Mouse (Mus musculus): ENCODE data around the gene Itgb3bp. TPM values are rescaled to one million over a fixed set of nuclear protein-coding genes. Genes with fewer than 3 reads are reported as not detected.

Gene Itgb3bp
- 11.9 and 13.5 TPM in 2 replicates for polyA plus RNA-seq (2015; fragmentation: Nextera tagmentation; extraction: Ambion mirVana)

GRCm38 (mm10) chr4:99929613-99930517, at the start of gene Itgb3bp:
Gene Itgb3bp (minus strand): TSS chr4:99929813.
- 1% methylated on average over 51 of the region's 57 CpGs for WGBS
- H3K27ac ChIP-seq (ENCODE audit: low read length): peak within 1 kb of the TSS; percentile 92
- H3K27me3 ChIP-seq (replicated peaks; ENCODE audit: insufficient read depth, low read length): no peaks in the 10 kb centered on the region
- H3K4me3 ChIP-seq (ENCODE audit: low read depth, low read length): peak within 1 kb of the TSS; percentile 64
- no peaks in the 10 kb centered on the region for H3K36me3 ChIP-seq (ENCODE audit: insufficient read depth, low read length)
- H3K4me1 ChIP-seq (ENCODE audit: insufficient read depth, low read depth, low read length): peaks cover 3% of the 10 kb centered on the region; the same call in 1 of the 2 replicates
- ATAC-seq (peak; percentile 85), DNase-seq (ENCODE audit: low spot score) (peak; percentile 79)
- TF ChIP-seq CTCF (IDR thresholded peaks at IDR 0.05): no peak
- TF ChIP-seq EP300 (IDR thresholded peaks at IDR 0.05): no peak
- peak within 1 kb of the TSS; percentile 48; the same call in 1 of the 2 replicates for H3K9ac ChIP-seq (replicated peaks; ENCODE audit: low read depth)
- H3K9me3 ChIP-seq (ENCODE audit: low read length): no peaks in the 10 kb centered on the region
- H3K4me2 ChIP-seq (replicated peaks; ENCODE audit: low read depth, low read length): peak within 1 kb of the TSS; percentile 93

DNA sequence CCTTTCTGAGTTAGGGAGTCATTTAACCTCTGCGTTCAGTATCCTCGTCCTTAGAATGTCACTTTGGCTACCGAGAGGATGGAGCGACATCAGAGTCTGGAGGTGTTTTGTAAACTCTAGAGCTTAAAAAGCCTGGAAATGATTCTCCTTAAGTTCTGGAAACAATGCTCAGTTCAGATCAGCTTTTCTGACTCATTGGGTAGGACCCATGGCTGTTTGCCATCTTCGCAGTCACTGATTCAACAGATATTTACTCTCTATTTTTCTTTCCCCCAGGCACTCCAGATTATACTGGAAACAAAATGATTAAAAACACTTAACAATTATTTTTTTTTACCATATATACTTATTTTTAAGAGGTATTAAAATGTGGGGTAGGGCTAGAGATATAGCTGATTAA, 49.7 kb upstream of the Itgb3bp start:
- Histone ChIP-seq H3K36me3 (ENCODE audit: insufficient read depth, low read length) (peaks cover 4% of the 10 kb centered on the region; the same call in 1 of the 2 replicates), H3K4me3 (ENCODE audit: low read depth, low read length) (no peak overlapping the region)

DNA sequence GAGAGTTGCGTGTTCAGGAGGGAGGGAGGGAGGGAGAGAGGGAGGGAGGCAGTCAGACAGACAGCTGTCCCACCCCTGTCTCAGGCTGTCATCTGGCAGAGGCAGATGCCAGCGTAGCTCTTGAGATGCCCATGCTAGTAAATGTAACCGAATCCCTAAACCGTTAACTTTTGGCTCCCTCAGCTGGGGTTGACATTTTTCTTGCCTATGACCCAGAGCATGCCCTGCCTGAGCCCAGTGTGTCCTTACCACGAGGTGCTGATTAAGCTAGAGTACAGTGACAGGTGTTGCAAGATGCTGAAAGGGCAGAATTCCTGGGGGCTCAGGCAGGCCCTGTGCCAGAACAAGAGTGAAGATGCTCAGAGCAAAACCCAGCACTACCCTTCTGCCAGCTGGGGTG, 44.8 kb upstream of the Itgb3bp start:
- H3K27ac ChIP-seq (ENCODE audit: low read length): no peak overlapping the region
- no peak overlapping the region for H3K9ac ChIP-seq (replicated peaks; ENCODE audit: low read depth)
- ATAC-seq: no peak
- H3K9me3 ChIP-seq (ENCODE audit: low read length): no peaks in the 10 kb centered on the region
- no peaks in the 10 kb centered on the region for H3K36me3 ChIP-seq (ENCODE audit: insufficient read depth, low read length)
- DNase-seq (ENCODE audit: low spot score): no peak
- no peaks in the 10 kb centered on the region for H3K27me3 ChIP-seq (replicated peaks; ENCODE audit: insufficient read depth, low read length)
- 73% methylated on average over 5 of the region's 5 CpGs for WGBS
- no peaks in the 10 kb centered on the region for H3K4me1 ChIP-seq (ENCODE audit: insufficient read depth, low read depth, low read length)
- H3K4me3 ChIP-seq (ENCODE audit: low read depth, low read length): no peak overlapping the region
- H3K4me2 ChIP-seq (replicated peaks; ENCODE audit: low read depth, low read length): no peak overlapping the region
- TF ChIP-seq CTCF (IDR thresholded peaks at IDR 0.05): no peak
- TF ChIP-seq EP300 (IDR thresholded peaks at IDR 0.05): no peak

More for the DNA sequence above, 49.7 kb upstream of the Itgb3bp start:
- DNase-seq (ENCODE audit: low spot score) (no peak), ATAC-seq (no peak)
- H3K9me3 ChIP-seq (ENCODE audit: low read length): no peaks in the 10 kb centered on the region
- H3K27ac ChIP-seq (ENCODE audit: low read length): no peak overlapping the region
- H3K4me1 ChIP-seq (ENCODE audit: insufficient read depth, low read depth, low read length): no peaks in the 10 kb centered on the region
- WGBS: 72% methylated on average over 5 of the region's 5 CpGs
- no peak overlapping the region for H3K4me2 ChIP-seq (replicated peaks; ENCODE audit: low read depth, low read length)
- no peak for TF ChIP-seq CTCF (IDR thresholded peaks at IDR 0.05)
- TF ChIP-seq EP300 (IDR thresholded peaks at IDR 0.05): no peak
- H3K27me3 ChIP-seq (replicated peaks; ENCODE audit: insufficient read depth, low read length): no peaks in the 10 kb centered on the region
- no peak overlapping the region for H3K9ac ChIP-seq (replicated peaks; ENCODE audit: low read depth)

- TF ChIP-seq EP300 (IDR thresholded peaks at IDR 0.05): no peak
- TF ChIP-seq CTCF (IDR thresholded peaks at IDR 0.05): no peak
- Histone ChIP-seq H3K4me2 (replicated peaks; ENCODE audit: low read depth, low read length) (no peak overlapping the region), H3K9ac (replicated peaks; ENCODE audit: low read depth) (no peak overlapping the region), H3K4me1 (ENCODE audit: insufficient read depth, low read depth, low read length) (no peaks in the 10 kb centered on the region), H3K36me3 (ENCODE audit: insufficient read depth, low read length) (no peaks in the 10 kb centered on the region), H3K9me3 (ENCODE audit: low read length) (no peaks in the 10 kb centered on the region), H3K27me3 (replicated peaks; ENCODE audit: insufficient read depth, low read length) (no peaks in the 10 kb centered on the region), H3K27ac (ENCODE audit: low read length) (no peak overlapping the region), H3K4me3 (ENCODE audit: low read depth, low read length) (no peak overlapping the region)
- WGBS: 84% methylated on average over 1 of the region's 1 CpGs
- ATAC-seq (no peak), DNase-seq (ENCODE audit: low spot score) (no peak)
These were observed 44.3 kb upstream of the Itgb3bp start for GRCm38 (mm10) chr4:99973931-99974330.

DNA sequence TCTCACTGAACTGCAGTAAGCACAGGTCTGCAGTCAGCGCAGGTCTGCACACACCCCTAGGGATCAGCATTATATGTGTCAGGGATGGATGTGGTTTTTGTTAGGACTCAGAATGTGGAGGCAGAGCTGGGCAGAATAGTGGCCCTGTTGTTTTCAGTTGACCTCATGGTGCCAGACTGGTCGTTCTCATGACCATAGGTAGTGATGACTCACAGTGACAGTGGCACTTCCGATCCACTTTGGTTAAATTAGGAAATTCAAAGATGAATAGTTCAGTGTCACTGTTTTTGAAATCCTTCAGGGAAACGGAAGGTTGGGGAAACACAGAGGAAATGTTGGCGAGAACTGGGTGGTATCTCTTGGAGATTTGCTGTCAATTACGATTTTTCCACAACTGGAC, 43.3 kb upstream of the Itgb3bp start:
- no peaks in the 10 kb centered on the region for H3K9me3 ChIP-seq (ENCODE audit: low read length)
- H3K27me3 ChIP-seq (replicated peaks; ENCODE audit: insufficient read depth, low read length): no peaks in the 10 kb centered on the region
- H3K4me2 ChIP-seq (replicated peaks; ENCODE audit: low read depth, low read length): no peak overlapping the region
- WGBS: 73% methylated on average over 6 of the region's 6 CpGs
- H3K27ac ChIP-seq (ENCODE audit: low read length): no peak overlapping the region
- TF ChIP-seq CTCF (IDR thresholded peaks at IDR 0.05) (no peak), EP300 (IDR thresholded peaks at IDR 0.05) (no peak)
- no peak overlapping the region for H3K9ac ChIP-seq (replicated peaks; ENCODE audit: low read depth)
- H3K4me3 ChIP-seq (ENCODE audit: low read depth, low read length): no peak overlapping the region
- H3K36me3 ChIP-seq (ENCODE audit: insufficient read depth, low read length): no peaks in the 10 kb centered on the region
- no peaks in the 10 kb centered on the region for H3K4me1 ChIP-seq (ENCODE audit: insufficient read depth, low read depth, low read length)
- no peak for ATAC-seq
- no peak for DNase-seq (ENCODE audit: low spot score)

GRCm38 (mm10) chr4:99970097-99970496, 40.5 kb upstream of the Itgb3bp start:
- 0 out of 2 replicates have a peak, but pooled peaks cover 6% of the 10 kb centered on the region for H3K36me3 ChIP-seq (ENCODE audit: insufficient read depth, low read length)
- 46% methylated on average over 4 of the region's 4 CpGs for WGBS
- DNase-seq (ENCODE audit: low spot score) (peak; percentile 58), ATAC-seq (no peak)
- no peak overlapping the region for H3K4me3 ChIP-seq (ENCODE audit: low read depth, low read length)
- H3K27me3 ChIP-seq (replicated peaks; ENCODE audit: insufficient read depth, low read length): no peaks in the 10 kb centered on the region
- TF ChIP-seq CTCF (IDR thresholded peaks at IDR 0.05) (no peak), EP300 (IDR thresholded peaks at IDR 0.05) (no peak)
- no peak overlapping the region for H3K9ac ChIP-seq (replicated peaks; ENCODE audit: low read depth)
- H3K9me3 ChIP-seq (ENCODE audit: low read length): no peaks in the 10 kb centered on the region
- no peak overlapping the region for H3K4me2 ChIP-seq (replicated peaks; ENCODE audit: low read depth, low read length)
- H3K27ac ChIP-seq (ENCODE audit: low read length): no peak overlapping the region
- no peaks in the 10 kb centered on the region for H3K4me1 ChIP-seq (ENCODE audit: insufficient read depth, low read depth, low read length)

All from lung, postnatal 0 days (tissue).